ENCODE assay signal across 15 mouse cellular contexts in genomic region chr2:147371840-147372239, GRCm38 (mm10). TPM values are rescaled to one million over a fixed set of nuclear protein-coding genes. Genes with fewer than 3 reads are reported as not detected.
"Had no signal": no experiment of that assay in that cellular context is flagged by ENCODE, and none has a peak within 500 bp of the region (broad histone marks: within the 10 kb centered on the region; RNA-seq: fewer than 3 reads in every experiment).

No protein-coding gene starts in this region.

- DNase-seq: kidney, adult 11 months; kidney, adult 9 months; kidney, postnatal 36 days; layer of hippocampus, adult 9-11 months; layer of hippocampus, postnatal 36 days; lung, adult 18-20 months; right cerebral cortex, postnatal 14 days; thymus, postnatal 36 days had no signal

- H3K9ac ChIP-seq: limb, embryonic 13.5 days; liver, embryonic 14.5 days had no signal

- H3K27ac ChIP-seq: kidney, postnatal 0 days; limb, embryonic 13.5 days; liver, embryonic 14.5 days had no signal

- H3K9me3 ChIP-seq: limb, embryonic 13.5 days had no signal

- H3K4me2 ChIP-seq: limb, embryonic 13.5 days had no signal

- H3K4me3 ChIP-seq: limb, embryonic 13.5 days had no signal

- H3K36me3 ChIP-seq: limb, embryonic 13.5 days had no signal

RNA-seq across cellular contexts. Expression of gene Pax1, which starts 10.1 kb away (rescaled TPM):
- polyA plus RNA-seq: intestine, embryonic 14.5 days; kidney, postnatal 0 days; liver, adult 2 months; liver, embryonic 14.5 days; small intestine, adult 2 months; stomach, embryonic 16.5 days had no signal
